Mouse (Mus musculus): ENCODE measurements around the gene Ep300. TPM values are rescaled to one million over a fixed set of nuclear protein-coding genes. Genes with fewer than 3 reads are reported as not detected.

Gene Ep300
- 9.4 and 12.6 TPM in 2 replicates for polyA plus RNA-seq (2015; fragmentation: Nextera tagmentation; extraction: Ambion mirVana)

DNA sequence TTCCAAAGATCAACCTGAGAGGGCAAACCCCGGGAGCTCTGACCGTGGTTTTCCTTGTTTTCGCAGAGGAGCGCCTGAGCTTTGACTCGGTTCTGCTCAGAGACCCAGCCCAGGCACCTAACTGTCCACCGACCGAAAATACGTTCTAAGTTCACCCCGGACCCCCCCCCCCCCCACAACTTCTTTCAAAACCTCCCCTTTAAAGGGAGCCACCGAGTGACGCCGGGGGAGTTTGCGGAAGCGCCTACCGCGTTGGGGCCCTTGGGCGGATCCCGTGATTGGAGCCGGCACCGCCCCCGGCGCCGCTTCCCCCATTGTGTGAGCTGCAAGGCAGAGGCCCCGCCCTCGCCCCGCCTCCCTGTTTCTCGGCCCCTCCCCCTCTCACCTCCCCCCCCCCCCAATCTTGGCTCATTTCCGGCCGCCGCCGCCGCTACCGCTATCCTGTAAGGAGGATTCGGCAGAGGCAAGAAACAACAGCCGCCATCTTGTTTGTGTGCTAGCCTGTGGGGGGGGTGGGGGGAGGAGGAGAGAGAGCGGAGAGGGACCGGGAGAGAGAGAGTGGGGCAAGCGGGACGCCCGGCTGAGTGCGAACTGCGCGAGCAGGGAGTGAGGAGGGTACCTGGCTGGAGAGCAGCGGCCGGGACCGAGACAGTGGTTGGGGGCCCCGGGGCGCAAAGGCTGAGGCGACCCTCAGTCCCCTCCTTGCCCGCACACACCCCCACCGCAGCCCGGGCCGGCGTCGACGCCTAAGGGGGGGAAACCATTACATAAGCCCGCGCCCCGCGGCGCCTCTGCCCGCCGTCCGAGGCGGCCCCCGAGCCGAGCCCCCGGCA, at the start of gene Ep300:
TSS of gene Ep300 (plus strand) at position 439 of the 833 bp plus-strand sequence.
- WGBS, result under 1% methylated on average over 66 of the region's 68 CpGs
- H3K4me2 ChIP-seq, result peak within 1 kb of the TSS; percentile 63
- H3K9ac ChIP-seq, result peak within 1 kb of the TSS; percentile 99
- H3K27me3 ChIP-seq, result no peaks in the 10 kb centered on the region
- peak; percentile 93 for ATAC-seq (replicated peaks; ENCODE audit: insufficient number of reproducible peaks, insufficient read depth, low FRiP score, low read depth)
- peaks cover 20% of the 10 kb centered on the region for H3K4me1 ChIP-seq (replicated peaks)
- H3K27ac ChIP-seq, result peak within 1 kb of the TSS; percentile 100
- H3K9me3 ChIP-seq (replicated peaks), result no peaks in the 10 kb centered on the region
- H3K36me3 ChIP-seq, result no peaks in the 10 kb centered on the region
- peak within 1 kb of the TSS; percentile 99 for H3K4me3 ChIP-seq

DNA sequence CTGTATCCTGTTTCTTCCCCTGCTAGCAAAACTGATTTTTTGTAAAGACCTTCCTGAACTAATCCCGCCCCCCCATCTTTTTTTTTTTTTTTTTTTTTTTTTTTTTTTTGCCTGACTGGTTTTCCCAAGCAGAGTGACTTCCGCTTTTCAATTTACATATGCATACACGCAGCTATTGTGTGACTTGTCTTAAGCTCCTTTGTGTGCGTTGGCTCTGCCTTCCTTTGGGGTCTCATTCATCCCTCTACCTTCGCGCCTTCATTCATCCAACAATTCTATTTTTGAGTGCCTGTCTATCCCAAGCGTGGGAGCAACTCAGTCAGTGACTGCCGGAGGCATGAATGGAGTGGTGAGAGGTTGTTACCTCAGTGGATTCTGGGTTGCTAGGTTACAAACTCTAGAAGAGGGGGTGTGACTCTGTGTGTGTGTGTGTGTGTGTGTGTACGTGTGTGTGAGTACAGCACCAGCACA, 49.2 kb upstream of the Ep300 start:
- Histone ChIP-seq H3K9me3 (replicated peaks) (no peaks in the 10 kb centered on the region), H3K4me2 (no peak overlapping the region), H3K36me3 (no peaks in the 10 kb centered on the region), H3K27me3 (no peaks in the 10 kb centered on the region), H3K4me1 (replicated peaks) (0 out of 2 replicates have a peak, but pooled peaks cover 3% of the 10 kb centered on the region), H3K9ac (no peak overlapping the region), H3K4me3 (no peak overlapping the region), H3K27ac (no peak overlapping the region)
- ATAC-seq (replicated peaks; ENCODE audit: insufficient number of reproducible peaks, insufficient read depth, low FRiP score, low read depth), result no peak
- WGBS, result 42% methylated on average over 9 of the region's 9 CpGs

DNA sequence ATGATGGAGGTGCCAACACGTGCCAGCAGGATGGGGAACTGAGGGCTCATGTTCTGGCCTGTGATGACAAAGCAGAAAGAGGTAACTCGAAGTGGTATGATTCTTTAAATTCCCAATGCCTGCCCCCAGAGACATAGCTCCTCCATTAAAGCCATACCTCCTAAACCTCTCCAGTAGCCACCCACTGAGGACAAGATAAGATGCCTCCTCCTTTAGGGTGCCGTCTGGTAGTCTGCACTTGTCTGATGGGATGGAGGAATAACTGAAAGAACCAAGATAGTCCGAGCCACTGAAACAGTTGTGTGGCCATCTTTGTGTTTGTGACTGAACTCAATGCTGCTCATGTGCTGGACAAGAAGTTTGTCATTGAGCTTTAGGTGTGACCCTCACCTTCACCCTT, 47.0 kb upstream of the Ep300 start:
- Histone ChIP-seq H3K9ac (no peak overlapping the region), H3K36me3 (no peaks in the 10 kb centered on the region), H3K9me3 (replicated peaks) (no peaks in the 10 kb centered on the region), H3K27ac (no peak overlapping the region), H3K4me2 (no peak overlapping the region), H3K4me1 (replicated peaks) (0 out of 2 replicates have a peak, but pooled peaks cover 3% of the 10 kb centered on the region), H3K27me3 (no peaks in the 10 kb centered on the region), H3K4me3 (no peak overlapping the region)
- no peak for ATAC-seq (replicated peaks; ENCODE audit: insufficient number of reproducible peaks, insufficient read depth, low FRiP score, low read depth)
- WGBS, result 69% methylated on average over 4 of the region's 4 CpGs

DNA sequence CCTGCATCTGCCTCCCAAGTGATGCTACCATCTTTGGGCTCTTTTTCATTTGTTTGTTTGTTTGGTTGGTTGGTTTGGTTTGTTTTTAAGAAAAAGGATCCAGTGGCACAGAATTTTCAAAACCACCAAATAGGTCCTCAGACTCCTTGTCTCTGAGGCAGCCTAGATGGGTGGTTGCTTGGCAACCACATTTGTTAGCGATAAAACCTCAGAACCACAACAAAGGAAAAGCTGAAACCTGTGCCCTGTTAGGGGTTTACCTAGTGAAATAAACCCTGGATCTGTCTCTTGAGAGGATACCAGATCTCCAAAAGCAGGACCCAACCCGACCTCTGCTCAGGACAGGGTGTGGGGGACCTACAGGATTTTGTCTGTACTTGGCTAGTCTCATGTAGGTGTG, 45.6 kb upstream of the Ep300 start:
- WGBS, result 68% methylated on average over 2 of the region's 2 CpGs
- no peak overlapping the region for H3K4me3 ChIP-seq
- no peaks in the 10 kb centered on the region for H3K27me3 ChIP-seq

DNA sequence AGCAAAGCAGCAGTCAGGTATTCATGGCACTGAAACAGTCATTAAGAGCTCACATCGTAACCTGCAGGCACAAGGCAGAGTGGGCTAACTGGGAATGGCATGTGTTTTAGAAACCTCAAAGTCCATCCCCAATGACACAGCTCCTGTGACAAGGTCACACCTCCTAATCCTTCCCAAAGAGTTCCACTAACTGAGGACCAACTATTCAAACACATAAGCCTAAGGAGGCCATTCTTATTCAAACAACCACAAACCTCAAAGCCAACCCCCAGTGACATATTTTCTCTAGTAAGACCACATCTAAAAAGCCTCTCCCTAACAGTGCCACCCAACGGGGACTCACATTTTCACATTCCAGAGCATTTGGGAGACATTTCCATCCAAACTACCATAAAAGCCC, 40.2 kb upstream of the Ep300 start:
- H3K9ac ChIP-seq, result no peak overlapping the region
- H3K9me3 ChIP-seq (replicated peaks), result no peaks in the 10 kb centered on the region; the same call in 1 of the 2 replicates
- H3K4me1 ChIP-seq (replicated peaks), result no peaks in the 10 kb centered on the region
- 92% methylated on average over 2 of the region's 2 CpGs for WGBS
- H3K36me3 ChIP-seq, result no peaks in the 10 kb centered on the region
- H3K4me3 ChIP-seq, result no peak overlapping the region
- H3K27me3 ChIP-seq, result no peaks in the 10 kb centered on the region
- no peak overlapping the region for H3K4me2 ChIP-seq
- H3K27ac ChIP-seq, result no peak overlapping the region
- ATAC-seq (replicated peaks; ENCODE audit: insufficient number of reproducible peaks, insufficient read depth, low FRiP score, low read depth), result no peak

More for the DNA sequence above, 45.6 kb upstream of the Ep300 start:
- H3K4me2 ChIP-seq, result no peak overlapping the region
- no peaks in the 10 kb centered on the region for H3K36me3 ChIP-seq
- ATAC-seq (replicated peaks; ENCODE audit: insufficient number of reproducible peaks, insufficient read depth, low FRiP score, low read depth), result no peak
- H3K4me1 ChIP-seq (replicated peaks), result 0 out of 2 replicates have a peak, but pooled peaks cover 3% of the 10 kb centered on the region
- no peaks in the 10 kb centered on the region for H3K9me3 ChIP-seq (replicated peaks)
- no peak overlapping the region for H3K27ac ChIP-seq
- H3K9ac ChIP-seq, result no peak overlapping the region

DNA sequence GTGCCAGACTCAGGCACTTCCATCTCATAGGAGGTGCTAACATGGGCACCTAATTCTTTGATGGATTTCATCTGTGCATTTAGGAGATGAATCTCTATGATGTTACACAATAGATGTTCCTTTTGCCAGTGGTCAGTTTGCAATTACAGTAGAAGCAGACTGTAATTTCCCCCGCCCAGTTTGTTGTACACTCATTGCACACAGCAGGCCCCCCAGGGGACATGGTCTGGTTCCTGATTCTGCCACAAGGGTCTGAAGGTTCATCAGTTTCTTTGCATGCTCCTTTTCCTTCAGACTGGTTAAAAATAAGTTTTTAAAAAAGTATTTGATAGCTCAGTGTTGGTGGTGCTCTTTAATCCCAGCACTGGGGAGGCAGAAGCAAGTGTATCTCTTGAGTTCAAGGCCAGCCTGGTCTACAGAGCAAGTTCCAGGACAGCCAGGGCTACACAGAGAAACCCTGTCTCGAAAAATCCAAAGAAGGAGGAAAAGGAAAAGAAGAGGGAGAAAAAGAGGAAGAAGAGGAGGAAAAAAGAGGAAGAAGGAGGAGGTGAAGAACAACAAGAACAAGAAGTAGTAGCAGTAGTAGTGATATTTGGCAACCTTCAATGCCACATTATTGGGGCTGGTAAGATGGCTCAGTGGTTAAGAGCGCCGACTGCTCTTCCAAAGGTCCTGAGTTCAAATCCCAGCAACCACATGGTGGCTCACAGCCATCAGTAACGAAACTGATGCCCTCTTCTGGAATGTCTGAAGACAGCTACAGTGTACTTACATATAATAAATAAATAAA, 39.6 kb upstream of the Ep300 start:
- no peak overlapping the region for H3K27ac ChIP-seq
- 75% methylated on average over 5 of the region's 5 CpGs for WGBS
- no peak overlapping the region for H3K9ac ChIP-seq
- no peaks in the 10 kb centered on the region for H3K36me3 ChIP-seq
- ATAC-seq (replicated peaks; ENCODE audit: insufficient number of reproducible peaks, insufficient read depth, low FRiP score, low read depth), result no peak
- no peaks in the 10 kb centered on the region for H3K27me3 ChIP-seq
- H3K4me1 ChIP-seq (replicated peaks), result no peaks in the 10 kb centered on the region
- no peak overlapping the region for H3K4me2 ChIP-seq
- H3K9me3 ChIP-seq (replicated peaks), result no peaks in the 10 kb centered on the region; the same call in 1 of the 2 replicates
- H3K4me3 ChIP-seq, result no peak overlapping the region

DNA sequence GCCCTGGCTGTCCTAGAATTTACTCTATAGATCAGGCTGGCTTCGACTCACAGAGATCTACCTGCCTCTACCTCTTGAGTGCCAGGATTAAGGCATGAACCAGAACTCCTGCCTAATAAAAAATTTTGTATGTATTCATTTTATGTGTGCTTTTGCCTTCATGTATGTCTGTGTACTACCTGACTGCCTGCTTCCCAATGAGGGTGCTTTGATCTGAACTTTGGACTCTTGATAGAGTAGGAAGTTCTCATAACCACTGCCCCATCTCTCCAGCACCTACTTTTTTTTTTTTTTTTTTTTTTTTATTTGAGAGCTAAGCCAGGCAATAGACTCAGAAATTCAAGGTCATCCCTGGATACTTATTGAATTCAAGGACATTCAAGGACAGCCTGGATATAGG, 31.7 kb upstream of the Ep300 start:
- no peak overlapping the region for H3K27ac ChIP-seq
- H3K4me2 ChIP-seq, result no peak overlapping the region
- H3K9me3 ChIP-seq (replicated peaks), result no peaks in the 10 kb centered on the region
- no peak for ATAC-seq (replicated peaks; ENCODE audit: insufficient number of reproducible peaks, insufficient read depth, low FRiP score, low read depth)
- H3K36me3 ChIP-seq, result no peaks in the 10 kb centered on the region
- no peak overlapping the region for H3K9ac ChIP-seq
- 83% methylated on average over 1 of the region's 1 CpGs for WGBS
- H3K4me3 ChIP-seq, result no peak overlapping the region
- H3K27me3 ChIP-seq, result no peaks in the 10 kb centered on the region
- no peaks in the 10 kb centered on the region for H3K4me1 ChIP-seq (replicated peaks)

DNA sequence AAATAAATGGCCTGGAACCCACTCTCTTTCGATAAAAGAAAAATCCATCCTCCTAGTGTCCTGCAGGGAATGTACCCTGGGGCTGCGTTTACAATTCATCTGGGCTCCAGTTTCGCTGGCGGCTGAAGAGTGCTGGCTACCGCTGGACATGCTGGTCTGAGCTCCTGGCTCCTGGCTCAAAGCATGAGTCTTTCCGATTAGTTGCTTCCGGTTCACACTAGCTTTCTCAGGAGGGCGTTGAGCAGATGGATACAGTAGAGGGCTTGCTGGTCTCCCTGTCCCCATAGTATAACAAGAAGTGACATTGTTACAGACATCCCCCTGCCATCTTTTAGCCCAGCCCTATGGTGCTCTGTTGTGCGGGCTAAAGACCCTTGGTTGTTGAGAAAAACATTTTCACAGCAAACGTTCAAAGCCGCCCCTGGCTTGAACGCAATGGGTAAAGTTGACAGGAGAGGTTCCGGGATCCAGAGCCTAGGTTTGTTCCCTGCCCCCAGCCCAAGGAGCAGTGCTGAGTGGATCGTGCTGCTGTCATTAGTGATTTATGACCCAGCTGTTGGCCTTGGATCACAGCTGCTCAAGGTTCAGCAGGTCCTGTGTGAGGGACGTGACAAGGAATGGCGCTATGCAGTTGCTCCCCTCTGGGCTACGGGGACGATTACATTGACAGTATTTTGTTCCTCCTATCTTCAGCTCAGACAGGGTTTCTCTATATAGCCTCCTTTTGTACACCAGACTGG, 30.4 kb upstream of the Ep300 start:
- Histone ChIP-seq H3K4me3 (no peak overlapping the region), H3K9me3 (replicated peaks) (no peaks in the 10 kb centered on the region), H3K36me3 (no peaks in the 10 kb centered on the region), H3K4me1 (replicated peaks) (no peaks in the 10 kb centered on the region), H3K27ac (no peak overlapping the region), H3K27me3 (no peaks in the 10 kb centered on the region), H3K4me2 (peak overlapping the region; percentile 21; the same call in 1 of the 2 replicates), H3K9ac (no peak overlapping the region)
- no peak for ATAC-seq (replicated peaks; ENCODE audit: insufficient number of reproducible peaks, insufficient read depth, low FRiP score, low read depth)
- WGBS, result 52% methylated on average over 18 of the region's 18 CpGs

DNA sequence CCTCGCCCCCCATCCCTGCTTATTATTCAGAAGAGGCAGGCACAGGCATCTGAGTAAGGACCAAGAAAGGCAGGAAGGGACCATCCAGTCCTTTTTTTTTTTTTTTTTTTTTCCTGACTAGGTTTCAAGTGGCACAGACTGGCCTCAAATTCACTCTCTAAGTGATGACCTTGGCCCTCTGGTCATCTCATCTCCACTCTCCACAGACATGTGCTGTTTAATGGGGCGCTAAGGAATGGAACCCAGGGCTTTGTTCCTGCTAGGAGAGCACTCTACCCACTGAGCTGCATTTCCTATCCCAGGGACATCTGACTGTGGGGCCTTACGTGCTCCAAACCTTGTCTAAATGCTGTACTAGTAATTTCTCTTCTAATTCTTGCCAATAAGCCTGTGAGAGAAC, 29.2 kb upstream of the Ep300 start:
- ATAC-seq (replicated peaks; ENCODE audit: insufficient number of reproducible peaks, insufficient read depth, low FRiP score, low read depth), result no peak
- H3K4me1 ChIP-seq (replicated peaks), result no peaks in the 10 kb centered on the region

DNA sequence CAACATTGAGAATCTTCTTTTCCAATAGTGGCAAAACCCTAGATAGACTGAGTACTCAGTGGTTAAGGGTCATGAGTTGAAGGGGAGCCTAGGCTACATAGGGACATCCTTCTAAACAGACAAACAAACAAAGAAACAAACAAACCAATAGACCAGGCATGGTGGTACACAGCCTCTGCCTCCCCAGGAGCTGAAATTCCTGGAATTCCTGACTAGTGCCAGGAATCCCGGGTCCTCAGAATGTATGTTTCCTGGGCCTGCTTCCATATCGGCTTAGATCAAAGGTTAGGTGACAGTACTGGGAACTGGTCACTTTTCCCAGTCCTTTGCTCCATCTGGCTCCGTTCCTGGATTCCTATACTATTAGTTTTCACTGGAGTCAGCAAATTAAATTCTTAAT, 23.6 kb upstream of the Ep300 start:
- no peak overlapping the region for H3K9ac ChIP-seq
- 21% methylated on average over 3 of the region's 3 CpGs for WGBS
- no peaks in the 10 kb centered on the region for H3K27me3 ChIP-seq
- no peak overlapping the region for H3K4me2 ChIP-seq
- no peaks in the 10 kb centered on the region for H3K4me1 ChIP-seq (replicated peaks)
- no peak overlapping the region for H3K4me3 ChIP-seq
- H3K27ac ChIP-seq, result no peak overlapping the region
- no peak for ATAC-seq (replicated peaks; ENCODE audit: insufficient number of reproducible peaks, insufficient read depth, low FRiP score, low read depth)
- H3K36me3 ChIP-seq, result no peaks in the 10 kb centered on the region
- no peaks in the 10 kb centered on the region for H3K9me3 ChIP-seq (replicated peaks)

More for the DNA sequence above, 29.2 kb upstream of the Ep300 start:
- no peak overlapping the region for H3K27ac ChIP-seq
- no peaks in the 10 kb centered on the region for H3K36me3 ChIP-seq
- no peak overlapping the region for H3K4me2 ChIP-seq
- WGBS, result 83% methylated on average over 3 of the region's 3 CpGs
- H3K4me3 ChIP-seq, result no peak overlapping the region
- H3K9ac ChIP-seq, result no peak overlapping the region
- no peaks in the 10 kb centered on the region for H3K9me3 ChIP-seq (replicated peaks)
- H3K27me3 ChIP-seq, result no peaks in the 10 kb centered on the region

DNA sequence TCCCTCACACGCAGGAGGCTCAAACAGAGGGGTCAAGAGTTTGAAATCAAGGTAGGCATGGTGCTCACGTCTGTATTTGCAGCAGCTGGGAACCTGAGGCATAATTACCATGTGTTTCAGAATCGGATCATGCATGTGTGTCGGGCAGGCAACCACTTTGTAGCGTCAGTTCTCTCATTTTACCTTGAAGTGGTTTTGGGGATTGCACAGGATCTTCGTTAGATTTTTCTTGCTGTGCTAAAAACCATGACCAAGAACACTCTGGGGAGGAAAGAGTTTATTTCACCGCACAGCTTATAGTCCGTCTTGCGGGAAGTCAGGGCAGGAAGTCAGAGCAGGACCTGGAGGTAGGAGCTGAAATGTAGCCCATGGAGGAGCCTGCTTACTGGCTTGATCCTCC, 23.2 kb upstream of the Ep300 start:
- Histone ChIP-seq H3K27me3 (no peaks in the 10 kb centered on the region), H3K4me3 (no peak overlapping the region), H3K36me3 (no peaks in the 10 kb centered on the region), H3K4me1 (replicated peaks) (no peaks in the 10 kb centered on the region), H3K4me2 (no peak overlapping the region), H3K27ac (no peak overlapping the region), H3K9ac (no peak overlapping the region), H3K9me3 (replicated peaks) (no peaks in the 10 kb centered on the region)
- no peak for ATAC-seq (replicated peaks; ENCODE audit: insufficient number of reproducible peaks, insufficient read depth, low FRiP score, low read depth)
- 68% methylated on average over 9 of the region's 9 CpGs for WGBS

All from heart, embryonic 15.5 days (tissue).